Mouse (Mus musculus): Measurements from ENCODE around the gene Slc35g3.

- TF ChIP-seq CTCF (IDR thresholded peaks at IDR 0.05; ENCODE audit: insufficient read depth, low read length) = no peak
- TF ChIP-seq POLR2A (IDR thresholded peaks at IDR 0.05; ENCODE audit: borderline replicate concordance, extremely low read depth, low read depth, low read length) = no peak
Measured at GRCm38 (mm10) chr11:69725951-69726350, 35.8 kb downstream of the Slc35g3 start.

Data from lung, adult 2 months (tissue).